Mouse (Mus musculus) limb, embryonic 14.5 days (tissue): ENCODE results near the gene Uroc1. TPM values are rescaled to one million over a fixed set of nuclear protein-coding genes. Genes with fewer than 3 reads are reported as not detected.

Experiments used
- ATAC-seq: fragments of 200-750 bp; cut with Nextera tagmentation; 2 replicates; pipeline ENCODE4 v1.8.0; 2017; ENCODE audit warnings: low read depth, moderate number of reproducible peaks, moderate TSS enrichment; ENCODE audit not compliant: low FRiP score
- DNase-seq: peaks from one replicate; pipeline ENCODE4 v3.0.0-alpha.2; 2015; ENCODE audit warnings: low spot score
- H3K27ac ChIP-seq: fragments of 300-500 bp; sonication (generic); replicated peaks from 2 replicates; pipeline ENCODE4 v1.5.1; 2014; ENCODE audit warnings: low read depth, mild to moderate bottlenecking, low read length, moderate library complexity, mixed read lengths
- H3K27me3 ChIP-seq: fragments of 300-500 bp; sonication (generic); 2 replicates; pipeline ENCODE4 v1.6.1; 2014; ENCODE audit warnings: low read length, mixed read lengths; ENCODE audit not compliant: control insufficient read depth, insufficient read depth
- H3K36me3 ChIP-seq: fragments of 300-500 bp; sonication (generic); 2 replicates; pipeline ENCODE4 v1.6.1; 2014; ENCODE audit warnings: mild to moderate bottlenecking, low read length, moderate library complexity, mixed read lengths; ENCODE audit not compliant: control insufficient read depth, insufficient read depth
- H3K4me1 ChIP-seq: fragments of 300-500 bp; sonication (generic); 2 replicates; pipeline ENCODE4 v1.6.1; 2014; ENCODE audit warnings: antibody characterized with exemption, low read length, mixed read lengths; ENCODE audit not compliant: control insufficient read depth, insufficient read depth
- H3K4me2 ChIP-seq: fragments of 300-500 bp; sonication (generic); replicated peaks from 2 replicates; pipeline ENCODE4 v1.6.1; 2014; ENCODE audit warnings: low read depth, mild to moderate bottlenecking, low read length, moderate library complexity; ENCODE audit not compliant: severe bottlenecking
- H3K4me3 ChIP-seq: fragments of 300-500 bp; sonication (generic); replicated peaks from 2 replicates; pipeline ENCODE4 v1.5.1; 2014; ENCODE audit warnings: low read length
- H3K9ac ChIP-seq: fragments of 300-500 bp; sonication (generic); 2 replicates; pipeline ENCODE4 v1.6.1; 2014; ENCODE audit warnings: mild to moderate bottlenecking, low read depth, low read length, moderate library complexity; ENCODE audit not compliant: severe bottlenecking
- H3K9me3 ChIP-seq: fragments of 300-500 bp; sonication (generic); 2 replicates; pipeline ENCODE4 v1.6.1; 2016; ENCODE audit warnings: low read length; ENCODE audit not compliant: control insufficient read depth
- POLR2A ChIP-seq: fragments of 200-500 bp; IDR thresholded peaks from 2 replicates; pipeline ENCODE4 v1.8.0; 2012; ENCODE audit warnings: inconsistent platforms, mild to moderate bottlenecking, moderate library complexity, borderline replicate concordance; ENCODE audit not compliant: insufficient read depth, insufficient read length; ENCODE audit errors: extremely low read depth
- WGBS: fragments of 180-500 bp; shearing (Covaris S2); extraction: QIAGEN DNeasy Blood & Tissue Kit; methylation state at CpG from one replicate; pipeline ENCODE4 v1.1.7; 2014; 5-methylcytosine and 5-hydroxymethylcytosine counted together
- polyA plus RNA-seq, 2 experiments: library from polyadenylated mRNA; depleted of rRNA in 1 of 2; stranded (reverse) in 1 of 2; unstranded in 1 of 2; fragments of >200 nt; fragmentation: Nextera tagmentation in 1 of 2; extraction: Ambion mirVana in 1 of 2; gene quantifications; 2 replicates each; pipeline versions ENCODE4 v1.2.1 to v1.2.3; 2012 to 2014

The Uroc1 gene
- polyA plus RNA-seq, 2 experiments = 0.04 to 0.08 TPM

DNA sequence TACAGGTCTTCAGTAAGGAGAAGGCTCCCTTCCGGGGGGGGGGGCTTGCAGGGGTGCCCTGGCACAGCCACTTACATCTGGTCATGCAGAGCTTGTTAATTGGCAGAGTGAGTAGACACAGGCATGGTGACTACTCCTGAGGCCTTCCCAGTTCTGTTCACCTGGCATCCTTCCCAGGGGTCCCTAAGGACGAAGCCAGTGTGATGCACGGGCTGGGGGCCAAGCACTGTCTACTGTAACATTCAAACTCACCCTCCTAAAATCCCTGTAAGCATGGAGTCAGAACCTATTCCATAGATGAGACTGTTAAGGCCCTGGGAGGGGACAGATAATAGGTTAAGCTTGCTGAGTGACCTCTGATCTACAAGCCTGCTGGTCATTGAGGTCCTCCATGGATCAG lies 9.1 kb upstream of the Uroc1 start:
- Histone ChIP-seq H3K4me1 (no peaks in the 10 kb centered on the region), H3K27ac (no peak overlapping the region), H3K9me3 (no peaks in the 10 kb centered on the region), H3K9ac (no peak overlapping the region), H3K36me3 (no peaks in the 10 kb centered on the region), H3K4me3 (no peak overlapping the region), H3K4me2 (no peak overlapping the region), H3K27me3 (no peaks in the 10 kb centered on the region)
- no peak for TF ChIP-seq POLR2A
- DNase-seq = no peak
- 70% methylated on average over 3 of the region's 3 CpGs for WGBS
- no peak for ATAC-seq

DNA sequence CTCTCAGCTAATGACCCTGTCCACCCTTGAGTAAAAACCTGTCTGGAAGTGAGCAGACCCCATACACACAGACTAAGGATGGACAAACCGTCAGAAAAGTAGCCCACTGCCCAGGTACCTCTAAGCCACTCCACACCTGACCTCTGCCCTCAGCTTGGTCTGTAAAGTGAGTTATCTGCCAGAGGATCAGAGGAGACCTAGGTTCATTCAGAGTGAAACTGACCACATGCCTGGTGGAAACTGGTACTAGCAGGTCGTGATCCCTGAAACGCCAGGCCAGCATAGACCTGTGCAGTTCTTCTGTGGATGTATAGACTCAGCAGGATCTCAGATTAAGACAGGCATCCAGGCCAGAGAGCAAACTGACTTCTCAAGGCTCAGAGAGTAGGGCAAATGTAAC lies 8.6 kb upstream of the Uroc1 start:
- no peak overlapping the region for H3K4me3 ChIP-seq
- no peak overlapping the region for H3K9ac ChIP-seq
- no peak for TF ChIP-seq POLR2A
- ATAC-seq (no peak), DNase-seq (no peak)
- no peak overlapping the region for H3K4me2 ChIP-seq
- no peak overlapping the region for H3K27ac ChIP-seq
- no peaks in the 10 kb centered on the region for H3K27me3 ChIP-seq
- no peaks in the 10 kb centered on the region for H3K36me3 ChIP-seq
- H3K4me1 ChIP-seq = no peaks in the 10 kb centered on the region
- no peaks in the 10 kb centered on the region for H3K9me3 ChIP-seq
- 64% methylated on average over 3 of the region's 3 CpGs for WGBS

DNA sequence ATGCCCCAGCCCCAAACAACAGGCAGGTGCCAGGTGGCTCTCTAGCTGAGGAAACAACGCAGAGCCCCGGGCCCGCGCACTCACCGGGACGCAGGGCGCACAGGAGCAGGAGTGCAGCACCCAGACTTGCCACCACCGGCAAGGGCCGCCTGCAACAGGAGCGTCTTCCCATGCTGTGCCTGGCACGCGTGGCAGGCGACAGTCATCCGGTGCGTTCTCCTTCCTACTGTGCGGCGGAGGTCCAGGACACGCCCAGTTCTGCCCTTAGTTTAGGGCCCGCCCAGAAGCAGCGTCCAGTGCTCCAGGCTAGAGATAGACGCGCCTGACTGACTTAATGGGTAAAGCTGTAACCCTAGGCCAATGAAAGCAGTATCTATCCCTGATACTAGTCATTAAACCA lies 8.1 kb upstream of the Uroc1 start, which contains the start of gene Chst13:
TSS of gene Chst13 (minus strand) at position 195 of the 400 bp plus-strand sequence.
- no peak for ATAC-seq
- no peak for TF ChIP-seq POLR2A
- no peaks in the 10 kb centered on the region for H3K36me3 ChIP-seq
- 6% methylated on average over 22 of the region's 22 CpGs for WGBS
- H3K4me3 ChIP-seq = no peak within 1 kb of the TSS; the same call in 1 of the 2 replicates
- H3K27me3 ChIP-seq = no peaks in the 10 kb centered on the region
- no peak for DNase-seq
- H3K4me1 ChIP-seq = no peaks in the 10 kb centered on the region
- no peak within 1 kb of the TSS for H3K9ac ChIP-seq
- no peaks in the 10 kb centered on the region for H3K9me3 ChIP-seq
- no peak within 1 kb of the TSS for H3K27ac ChIP-seq
- peak within 1 kb of the TSS; percentile 37 for H3K4me2 ChIP-seq

DNA sequence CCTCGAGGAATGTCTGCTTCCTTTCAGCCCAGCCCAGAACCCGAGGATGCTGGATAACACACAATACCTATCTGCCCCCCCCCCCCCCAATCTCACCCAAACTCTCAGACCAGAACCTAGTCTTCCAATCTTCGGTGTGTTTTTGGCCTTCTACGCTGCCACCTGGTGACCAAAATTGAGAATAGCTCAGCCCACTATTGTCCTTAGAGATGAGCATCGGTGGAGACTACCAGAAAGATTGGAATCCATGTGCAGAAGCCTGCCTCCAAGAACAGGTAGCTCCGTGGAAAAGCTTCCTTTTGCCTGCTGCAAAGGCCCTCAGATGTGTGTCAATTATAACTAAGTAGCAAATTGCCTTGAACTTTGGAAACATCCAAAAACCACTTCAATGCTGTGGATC lies 5.4 kb upstream of the Uroc1 start:
- no peak for DNase-seq
- no peak overlapping the region for H3K27ac ChIP-seq
- no peaks in the 10 kb centered on the region for H3K36me3 ChIP-seq
- no peaks in the 10 kb centered on the region for H3K27me3 ChIP-seq
- 23% methylated on average over 6 of the region's 6 CpGs for WGBS
- no peak overlapping the region for H3K4me3 ChIP-seq
- H3K9ac ChIP-seq = no peak overlapping the region
- no peak for ATAC-seq
- TF ChIP-seq POLR2A = no peak
- H3K4me2 ChIP-seq = no peak overlapping the region
- no peaks in the 10 kb centered on the region for H3K4me1 ChIP-seq
- no peaks in the 10 kb centered on the region for H3K9me3 ChIP-seq

DNA sequence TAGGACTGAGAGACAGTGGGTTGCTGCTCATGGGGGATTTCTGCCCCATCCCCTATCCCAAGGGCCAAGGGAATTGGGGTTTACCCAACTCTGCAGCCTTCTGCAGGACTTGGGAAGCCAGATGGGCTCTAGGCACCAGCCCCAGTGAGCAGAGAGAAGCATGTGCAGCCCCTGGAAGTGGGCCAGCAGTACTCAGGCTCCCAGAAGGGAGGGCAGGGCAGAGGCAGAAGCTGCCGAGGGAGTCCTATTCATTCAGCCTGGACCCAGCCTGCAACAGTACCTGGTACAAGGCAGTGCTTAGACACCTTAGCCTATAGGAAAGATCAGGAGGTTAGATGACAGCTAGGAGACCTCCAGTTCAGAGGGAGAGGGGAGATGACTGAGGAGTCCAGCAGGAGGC lies 3.1 kb upstream of the Uroc1 start:
- DNase-seq (peak; percentile 14), ATAC-seq (no peak)
- 20% methylated on average over 1 of the region's 1 CpGs for WGBS
- Histone ChIP-seq H3K27me3 (no peaks in the 10 kb centered on the region), H3K36me3 (no peaks in the 10 kb centered on the region), H3K9me3 (no peaks in the 10 kb centered on the region), H3K9ac (no peak overlapping the region), H3K4me1 (no peaks in the 10 kb centered on the region), H3K4me2 (no peak overlapping the region), H3K27ac (no peak overlapping the region), H3K4me3 (no peak overlapping the region)
- TF ChIP-seq POLR2A = no peak

DNA sequence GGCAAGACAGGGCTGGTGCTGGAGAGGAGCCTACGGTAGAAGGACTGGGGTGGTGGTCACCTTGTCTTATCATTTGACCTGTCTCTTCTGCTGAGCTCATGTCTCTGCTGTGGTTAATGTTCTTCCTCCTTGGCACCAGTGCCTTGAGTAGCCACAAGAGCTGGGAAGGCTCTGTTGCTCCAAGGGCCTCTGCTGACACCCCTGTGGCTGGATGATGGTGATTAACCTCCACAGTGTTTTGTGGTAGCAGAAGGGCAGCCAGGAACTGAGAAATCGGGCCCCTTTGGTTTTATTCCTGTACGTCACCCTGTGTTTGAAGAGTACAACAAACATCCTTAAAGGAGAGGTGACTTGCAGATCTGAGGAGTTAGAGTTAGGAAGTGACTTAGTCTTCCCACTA lies 1.2 kb downstream of the Uroc1 start:
- 85% methylated on average over 3 of the region's 3 CpGs for WGBS
- TF ChIP-seq POLR2A = no peak
- H3K9ac ChIP-seq = no peak overlapping the region
- ATAC-seq (no peak), DNase-seq (no peak)
- H3K4me3 ChIP-seq = no peak overlapping the region
- no peaks in the 10 kb centered on the region for H3K4me1 ChIP-seq
- no peaks in the 10 kb centered on the region for H3K27me3 ChIP-seq
- no peaks in the 10 kb centered on the region for H3K9me3 ChIP-seq
- no peak overlapping the region for H3K27ac ChIP-seq
- H3K36me3 ChIP-seq = no peaks in the 10 kb centered on the region
- H3K4me2 ChIP-seq = no peak overlapping the region
